Mouse (Mus musculus): Measurements from ENCODE around the gene As3mt.

The As3mt gene

GRCm38 (mm10) chr19:46785633-46786032 is 78.4 kb downstream of the As3mt start:
- no peak for DNase-seq (ENCODE audit: low spot score in 2 of 2)

- no peak for DNase-seq (ENCODE audit: low spot score in 2 of 2)
Measured at GRCm38 (mm10) chr19:46789782-46790181, 82.5 kb downstream of the As3mt start.
